Mouse (Mus musculus): Measurements from ENCODE around the gene Clptm1. TPM values are rescaled to one million over a fixed set of nuclear protein-coding genes. Genes with fewer than 3 reads are reported as not detected.
"Not testable (repeated sequence)": the region's sequence is repeated elsewhere in the genome, so short reads cannot be mapped to it uniquely, and the experiment has no call there.

Gene Clptm1
- polyA plus RNA-seq, 1 experiment from 2014 or later, result 92.6 TPM

GRCm38 (mm10) chr7:19691434-19691833 is 26.6 kb upstream of the Clptm1 start:
- no peak for ATAC-seq (ENCODE audit: insufficient number of reproducible peaks, insufficient read depth, low FRiP score, low TSS enrichment, low read depth)
- Histone ChIP-seq H3K36me3 (peaks cover 6% of the 10 kb centered on the region), H3K4me3 (replicated peaks) (no peak overlapping the region), H3K27ac (no peak overlapping the region), H3K4me2 (peak overlapping the region; percentile 3; the same call in 1 of the 2 replicates), H3K9ac (replicated peaks) (no peak overlapping the region), H3K9me3 (no peaks in the 10 kb centered on the region), H3K4me1 (replicated peaks) (peaks cover 6% of the 10 kb centered on the region), H3K27me3 (no peaks in the 10 kb centered on the region; the same call in 1 of the 2 replicates)
- 78% methylated on average over 6 of the region's 6 CpGs for WGBS

- Histone ChIP-seq H3K9me3 (no peaks in the 10 kb centered on the region), H3K4me1 (replicated peaks) (peaks cover 6% of the 10 kb centered on the region), H3K27me3 (no peaks in the 10 kb centered on the region; the same call in 1 of the 2 replicates), H3K27ac (no peak overlapping the region), H3K36me3 (peaks cover under 1% of the 10 kb centered on the region; the same call in 1 of the 2 replicates), H3K9ac (replicated peaks) (no peak overlapping the region), H3K4me2 (no peak overlapping the region), H3K4me3 (replicated peaks) (no peak overlapping the region)
- 88% methylated on average over 4 of the region's 4 CpGs for WGBS
- no peak for ATAC-seq (ENCODE audit: insufficient number of reproducible peaks, insufficient read depth, low FRiP score, low TSS enrichment, low read depth)
These were observed 26.0 kb upstream of the Clptm1 start for GRCm38 (mm10) chr7:19690845-19691244.

GRCm38 (mm10) chr7:19688611-19689010 is 23.8 kb upstream of the Clptm1 start:
- Histone ChIP-seq H3K4me3 (replicated peaks) (no peak overlapping the region), H3K4me1 (replicated peaks) (peaks cover 6% of the 10 kb centered on the region), H3K4me2 (no peak overlapping the region), H3K9ac (replicated peaks) (no peak overlapping the region), H3K36me3 (no peaks in the 10 kb centered on the region), H3K27ac (no peak overlapping the region), H3K27me3 (no peaks in the 10 kb centered on the region; the same call in 1 of the 2 replicates), H3K9me3 (no peaks in the 10 kb centered on the region)
- no peak for ATAC-seq (ENCODE audit: insufficient number of reproducible peaks, insufficient read depth, low FRiP score, low TSS enrichment, low read depth)
- 88% methylated on average over 2 of the region's 2 CpGs for WGBS

GRCm38 (mm10) chr7:19688101-19688500 is 23.3 kb upstream of the Clptm1 start:
- H3K4me3 ChIP-seq (replicated peaks), result no peak overlapping the region
- H3K4me1 ChIP-seq (replicated peaks), result peaks cover 1% of the 10 kb centered on the region
- 89% methylated on average over 10 of the region's 10 CpGs for WGBS
- no peaks in the 10 kb centered on the region for H3K27me3 ChIP-seq
- H3K4me2 ChIP-seq, result no peak overlapping the region
- no peaks in the 10 kb centered on the region for H3K36me3 ChIP-seq
- no peak for ATAC-seq (ENCODE audit: insufficient number of reproducible peaks, insufficient read depth, low FRiP score, low TSS enrichment, low read depth)
- no peaks in the 10 kb centered on the region for H3K9me3 ChIP-seq
- H3K9ac ChIP-seq (replicated peaks), result no peak overlapping the region
- H3K27ac ChIP-seq, result no peak overlapping the region

GRCm38 (mm10) chr7:19686927-19687583 is 22.2 kb upstream of the Clptm1 start:
- not testable (repeated sequence) for H3K4me3 ChIP-seq (replicated peaks); ATAC-seq (ENCODE audit: insufficient number of reproducible peaks, insufficient read depth, low FRiP score, low TSS enrichment, low read depth); H3K27ac ChIP-seq

GRCm38 (mm10) chr7:19686521-19686920 is 21.7 kb upstream of the Clptm1 start:
- no peaks in the 10 kb centered on the region for H3K4me1 ChIP-seq (replicated peaks)
- no peak overlapping the region for H3K4me3 ChIP-seq (replicated peaks)
- H3K27ac ChIP-seq, result no peak overlapping the region
- no peak overlapping the region for H3K9ac ChIP-seq (replicated peaks)
- no peak overlapping the region for H3K4me2 ChIP-seq
- no peaks in the 10 kb centered on the region for H3K9me3 ChIP-seq
- H3K36me3 ChIP-seq, result no peaks in the 10 kb centered on the region
- H3K27me3 ChIP-seq, result no peaks in the 10 kb centered on the region
- 81% methylated on average over 6 of the region's 6 CpGs for WGBS
- ATAC-seq (ENCODE audit: insufficient number of reproducible peaks, insufficient read depth, low FRiP score, low TSS enrichment, low read depth), result no peak

More at GRCm38 (mm10) chr7:19686927-19687583, 22.2 kb upstream of the Clptm1 start:
- not testable (repeated sequence) for H3K27me3 ChIP-seq; H3K4me1 ChIP-seq (replicated peaks); H3K9me3 ChIP-seq; H3K36me3 ChIP-seq; H3K4me2 ChIP-seq; H3K9ac ChIP-seq (replicated peaks)
- WGBS, result 73% methylated on average over 8 of the region's 8 CpGs

- no peaks in the 10 kb centered on the region for H3K27me3 ChIP-seq
- no peak overlapping the region for H3K4me2 ChIP-seq
- ATAC-seq (ENCODE audit: insufficient number of reproducible peaks, insufficient read depth, low FRiP score, low TSS enrichment, low read depth), result no peak
- H3K9ac ChIP-seq (replicated peaks), result no peak overlapping the region
- H3K9me3 ChIP-seq, result no peaks in the 10 kb centered on the region
- no peaks in the 10 kb centered on the region for H3K4me1 ChIP-seq (replicated peaks)
- no peak overlapping the region for H3K27ac ChIP-seq
- WGBS, result 71% methylated on average over 4 of the region's 4 CpGs
- H3K36me3 ChIP-seq, result no peaks in the 10 kb centered on the region
- H3K4me3 ChIP-seq (replicated peaks), result no peak overlapping the region
These were observed 20.5 kb upstream of the Clptm1 start for GRCm38 (mm10) chr7:19685374-19685773.

GRCm38 (mm10) chr7:19683771-19684201 is 19.0 kb upstream of the Clptm1 start:
- WGBS, result 94% methylated on average over 6 of the region's 6 CpGs
- H3K9me3 ChIP-seq, result no peaks in the 10 kb centered on the region
- no peaks in the 10 kb centered on the region for H3K36me3 ChIP-seq
- ATAC-seq (ENCODE audit: insufficient number of reproducible peaks, insufficient read depth, low FRiP score, low TSS enrichment, low read depth), result no peak
- no peak overlapping the region for H3K4me2 ChIP-seq
- H3K9ac ChIP-seq (replicated peaks), result no peak overlapping the region
- H3K27ac ChIP-seq, result no peak overlapping the region
- H3K27me3 ChIP-seq, result no peaks in the 10 kb centered on the region
- no peak overlapping the region for H3K4me3 ChIP-seq (replicated peaks)
- no peaks in the 10 kb centered on the region for H3K4me1 ChIP-seq (replicated peaks)

- Histone ChIP-seq H3K4me2 (no peak overlapping the region), H3K36me3 (no peaks in the 10 kb centered on the region), H3K9me3 (no peaks in the 10 kb centered on the region), H3K4me1 (replicated peaks) (no peaks in the 10 kb centered on the region), H3K9ac (replicated peaks) (0 out of 2 replicates have a peak overlapping the region, but pooled peaks have one; percentile 31), H3K27me3 (no peaks in the 10 kb centered on the region), H3K4me3 (replicated peaks) (no peak overlapping the region), H3K27ac (no peak overlapping the region)
- 66% methylated on average over 3 of the region's 3 CpGs for WGBS
- no peak for ATAC-seq (ENCODE audit: insufficient number of reproducible peaks, insufficient read depth, low FRiP score, low TSS enrichment, low read depth)
These were observed 18.1 kb upstream of the Clptm1 start for GRCm38 (mm10) chr7:19682979-19683378.

GRCm38 (mm10) chr7:19681202-19681694 is 16.4 kb upstream of the Clptm1 start, which contains the start of the genes Gm44805 and Apoc4:
TSS of gene Gm44805 (minus strand) at chr7:19681423.
TSS of gene Apoc4 (minus strand) at chr7:19681479.
- H3K4me3 ChIP-seq (replicated peaks), result no peak within 1 kb of the TSS
- no peak within 1 kb of the TSS for H3K9ac ChIP-seq (replicated peaks)
- H3K9me3 ChIP-seq, result no peaks in the 10 kb centered on the region
- H3K27ac ChIP-seq, result no peak within 1 kb of the TSS
- no peaks in the 10 kb centered on the region for H3K4me1 ChIP-seq (replicated peaks)
- no peaks in the 10 kb centered on the region for H3K27me3 ChIP-seq
- whole genome bisulfite sequencing, result 53% methylated on average over 8 of the region's 8 CpGs
- no peak for ATAC-seq (ENCODE audit: insufficient number of reproducible peaks, insufficient read depth, low FRiP score, low TSS enrichment, low read depth)
- no peaks in the 10 kb centered on the region for H3K36me3 ChIP-seq
- H3K4me2 ChIP-seq, result no peak within 1 kb of the TSS

GRCm38 (mm10) chr7:19680702-19681101 is 15.9 kb upstream of the Clptm1 start:
- H3K9ac ChIP-seq (replicated peaks), result no peak overlapping the region
- H3K9me3 ChIP-seq, result no peaks in the 10 kb centered on the region
- ATAC-seq (ENCODE audit: insufficient number of reproducible peaks, insufficient read depth, low FRiP score, low TSS enrichment, low read depth), result no peak
- H3K36me3 ChIP-seq, result no peaks in the 10 kb centered on the region
- 88% methylated on average over 2 of the region's 2 CpGs for WGBS
- no peaks in the 10 kb centered on the region for H3K4me1 ChIP-seq (replicated peaks)
- no peak overlapping the region for H3K27ac ChIP-seq
- no peak overlapping the region for H3K4me3 ChIP-seq (replicated peaks)
- no peaks in the 10 kb centered on the region for H3K27me3 ChIP-seq
- no peak overlapping the region for H3K4me2 ChIP-seq

GRCm38 (mm10) chr7:19678901-19679300 is 14.1 kb upstream of the Clptm1 start:
- Histone ChIP-seq H3K9ac (replicated peaks) (no peak overlapping the region), H3K9me3 (no peaks in the 10 kb centered on the region), H3K4me3 (replicated peaks) (no peak overlapping the region), H3K36me3 (no peaks in the 10 kb centered on the region), H3K4me1 (replicated peaks) (no peaks in the 10 kb centered on the region), H3K27ac (no peak overlapping the region), H3K4me2 (no peak overlapping the region), H3K27me3 (no peaks in the 10 kb centered on the region)
- 93% methylated on average over 3 of the region's 3 CpGs for WGBS
- ATAC-seq (ENCODE audit: insufficient number of reproducible peaks, insufficient read depth, low FRiP score, low TSS enrichment, low read depth), result no peak

All from limb, embryonic 12.5 days (tissue).